Mouse (Mus musculus): ENCODE data around the gene Ms4a4c. TPM values are rescaled to one million over a fixed set of nuclear protein-coding genes. Genes with fewer than 3 reads are reported as not detected.
"Not testable (repeated sequence)": the region's sequence is repeated elsewhere in the genome, so short reads cannot be mapped to it uniquely, and the experiment has no call there.

Gene Ms4a4c
- polyA plus RNA-seq, 1 experiment from 2014 or later: not detected

DNA sequence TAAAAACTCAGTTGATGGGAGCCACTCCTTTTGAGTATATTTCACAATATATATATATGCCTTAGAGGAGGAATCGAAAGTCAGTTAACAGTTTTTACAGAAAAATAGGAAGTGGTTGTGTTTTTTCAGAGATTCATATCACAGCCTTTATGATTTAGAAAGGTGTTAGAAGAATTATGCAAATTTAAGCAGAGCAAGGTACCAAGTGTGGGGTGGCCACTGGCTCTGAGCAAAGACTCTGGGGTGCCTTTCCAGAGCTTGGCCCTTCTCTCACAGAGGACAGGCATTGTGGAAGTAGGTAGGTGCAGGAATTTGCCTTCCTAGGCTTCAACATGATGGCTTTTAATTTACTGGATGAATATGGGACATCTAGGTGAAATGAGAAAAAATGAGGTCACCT, 7.1 kb downstream of the Ms4a4c start:
- 80% methylated on average over 1 of the region's 1 CpGs for WGBS
- Histone ChIP-seq H3K27ac (no peak overlapping the region), H3K36me3 (no peaks in the 10 kb centered on the region), H3K4me1 (no peaks in the 10 kb centered on the region), H3K9me3 (no peaks in the 10 kb centered on the region), H3K4me3 (no peak overlapping the region), H3K27me3 (ENCODE audit: insufficient read depth, poor library complexity, severe bottlenecking) (no peaks in the 10 kb centered on the region)
- DNase-seq (ENCODE audit: low spot score): no peak

DNA sequence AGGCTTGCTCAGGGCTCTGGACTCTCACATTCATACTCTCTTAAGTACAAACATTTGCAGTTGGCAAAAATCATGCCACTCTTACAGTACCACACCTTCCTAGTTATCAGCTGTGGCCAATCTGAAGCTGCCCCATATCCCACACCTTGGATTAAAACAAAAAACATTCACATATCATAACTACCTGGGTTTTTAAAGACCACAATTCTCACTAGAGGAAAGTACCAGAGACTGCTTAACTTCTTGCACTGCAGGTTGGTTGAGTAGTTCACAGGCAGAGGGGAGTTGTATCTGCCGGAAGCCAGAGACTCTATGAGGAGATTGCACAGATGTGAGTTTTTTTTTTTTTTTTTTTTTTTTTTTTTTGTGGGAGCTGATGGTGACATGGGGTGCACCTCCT, 9.5 kb downstream of the Ms4a4c start:
- Histone ChIP-seq H3K4me1 (no peaks in the 10 kb centered on the region), H3K36me3 (no peaks in the 10 kb centered on the region), H3K27me3 (ENCODE audit: insufficient read depth, poor library complexity, severe bottlenecking) (no peaks in the 10 kb centered on the region), H3K9me3 (no peaks in the 10 kb centered on the region), H3K27ac (no peak overlapping the region), H3K4me3 (no peak overlapping the region)
- no peak for DNase-seq (ENCODE audit: low spot score)
- 81% methylated on average over 1 of the region's 1 CpGs for WGBS

DNA sequence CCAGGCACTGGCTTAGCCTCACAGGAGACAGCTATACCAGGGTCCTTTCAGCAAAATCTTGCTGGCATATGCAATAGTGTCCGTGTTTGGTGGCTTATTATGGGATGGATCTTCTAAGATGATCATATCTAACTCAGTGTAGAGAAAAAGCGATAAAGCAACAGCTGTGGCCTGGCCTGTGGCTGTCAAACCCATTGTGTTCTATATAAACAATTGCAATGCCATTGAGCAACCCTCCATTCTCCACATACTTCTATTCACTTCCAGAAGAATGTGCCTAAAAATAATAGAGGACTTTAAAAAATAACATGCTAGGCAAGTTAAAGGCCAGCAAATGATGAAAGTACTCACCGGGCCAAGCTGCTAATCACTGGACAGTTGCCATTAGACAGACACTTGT, 11.0 kb downstream of the Ms4a4c start:
- no peak overlapping the region for H3K27ac ChIP-seq
- DNase-seq (ENCODE audit: low spot score): no peak
- WGBS: 71% methylated on average over 3 of the region's 3 CpGs
- no peaks in the 10 kb centered on the region for H3K36me3 ChIP-seq
- no peaks in the 10 kb centered on the region for H3K4me1 ChIP-seq
- H3K9me3 ChIP-seq: no peaks in the 10 kb centered on the region
- no peak overlapping the region for H3K4me3 ChIP-seq
- H3K27me3 ChIP-seq (ENCODE audit: insufficient read depth, poor library complexity, severe bottlenecking): no peaks in the 10 kb centered on the region

DNA sequence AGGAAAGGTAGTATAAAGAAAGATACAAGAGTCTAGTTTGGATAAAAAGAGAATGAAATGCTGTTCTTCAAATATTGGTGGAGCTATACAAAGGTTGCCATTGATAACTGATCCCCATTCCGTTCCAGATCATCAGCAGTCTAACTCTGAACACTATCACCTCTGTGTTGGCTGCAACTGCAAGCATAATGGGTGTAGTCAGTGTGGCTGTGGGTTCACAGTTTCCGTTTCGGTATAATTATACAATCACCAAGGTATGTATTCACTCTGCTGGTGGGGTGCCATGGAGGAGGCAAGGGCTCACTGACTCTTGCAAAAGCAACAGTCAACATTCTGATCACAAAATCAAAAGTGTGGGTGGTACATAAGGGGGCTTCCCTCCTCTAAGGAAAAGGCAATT, 14.3 kb downstream of the Ms4a4c start:
- not testable (repeated sequence) for H3K9me3 ChIP-seq; H3K27me3 ChIP-seq (ENCODE audit: insufficient read depth, poor library complexity, severe bottlenecking); H3K4me1 ChIP-seq; DNase-seq (ENCODE audit: low spot score); H3K36me3 ChIP-seq; H3K4me3 ChIP-seq; H3K27ac ChIP-seq
- WGBS: 71% methylated on average over 3 of the region's 3 CpGs

DNA sequence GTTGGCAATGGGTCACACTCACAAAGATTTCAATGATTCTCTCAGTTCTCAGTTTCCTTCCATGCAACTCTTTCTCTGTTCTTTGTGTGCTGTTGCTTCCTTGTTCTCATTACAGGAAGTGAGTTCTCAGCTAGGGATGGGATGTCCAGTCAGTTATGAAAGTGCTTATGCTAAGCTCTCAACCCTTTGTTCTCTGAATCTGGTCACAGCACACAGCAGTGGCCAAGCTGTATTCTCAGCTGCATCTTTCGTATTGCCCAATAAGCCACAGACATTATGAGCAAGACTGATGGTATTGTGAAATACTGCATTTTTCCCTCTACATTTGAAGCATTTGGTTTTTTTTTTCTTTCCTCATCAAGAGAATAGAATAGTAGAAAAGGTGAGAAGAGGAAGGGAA, 26.6 kb downstream of the Ms4a4c start:
- not testable (repeated sequence) for DNase-seq (ENCODE audit: low spot score); H3K9me3 ChIP-seq; H3K4me3 ChIP-seq; H3K27ac ChIP-seq; H3K27me3 ChIP-seq (ENCODE audit: insufficient read depth, poor library complexity, severe bottlenecking); H3K36me3 ChIP-seq; H3K4me1 ChIP-seq
- 83% methylated on average over 1 of the region's 1 CpGs for WGBS

DNA sequence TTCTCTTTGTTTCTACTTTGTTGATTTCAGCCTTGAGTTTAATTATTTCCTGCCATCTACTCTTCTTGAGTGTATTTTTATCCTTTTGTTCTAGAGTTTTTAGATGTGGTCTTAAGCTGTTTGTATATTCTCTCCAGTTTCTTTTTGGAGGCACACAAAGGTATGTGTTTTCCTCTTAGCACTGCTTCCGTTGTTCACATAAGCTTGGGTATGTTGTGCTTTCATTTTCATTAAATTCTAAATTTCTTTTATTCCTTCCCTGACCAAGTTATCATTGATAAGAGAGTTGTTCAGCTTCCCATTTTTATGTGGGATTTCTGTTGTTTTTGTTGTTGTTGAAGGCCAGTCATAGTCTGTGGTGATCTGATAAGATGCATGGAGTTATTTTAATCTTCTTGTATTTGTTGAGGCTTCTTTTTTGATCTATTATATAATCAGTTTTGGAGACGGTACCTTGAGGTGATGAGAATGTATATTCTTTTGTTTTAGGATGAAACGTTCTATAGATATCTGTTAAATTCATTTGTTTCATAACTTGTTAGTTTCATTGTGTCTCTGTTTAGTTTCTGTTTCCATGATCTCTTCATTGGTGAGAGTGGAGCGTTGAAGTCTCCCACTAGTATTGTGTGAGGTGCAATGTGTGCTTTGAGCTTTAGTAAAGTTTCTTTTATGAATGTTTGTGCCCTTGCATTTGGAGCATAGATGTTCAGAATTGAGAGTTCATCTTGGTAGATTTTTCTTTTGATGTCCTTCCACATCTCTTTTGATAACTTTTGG, 30.7 kb downstream of the Ms4a4c start:
- H3K9me3 ChIP-seq: no peaks in the 10 kb centered on the region
- 81% methylated on average over 4 of the region's 4 CpGs for WGBS

DNA sequence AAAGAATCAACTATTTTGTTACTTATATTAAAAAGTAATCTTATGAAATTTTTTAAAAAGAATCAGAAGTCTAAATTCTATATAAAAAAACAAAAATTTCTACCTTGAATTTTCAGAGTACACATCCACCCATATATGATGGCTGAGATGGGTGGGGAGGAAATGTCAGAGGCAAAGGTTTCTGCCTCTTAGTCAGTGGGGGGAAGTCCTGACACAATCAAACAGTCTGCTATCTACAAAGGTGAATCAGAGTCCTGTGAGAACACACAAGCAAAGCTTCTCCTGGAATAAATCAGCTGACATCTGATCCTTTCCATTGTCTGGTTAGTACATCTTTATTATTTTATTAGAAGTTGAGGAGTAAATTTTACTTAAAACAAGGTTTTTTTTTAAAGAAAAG, 38.8 kb downstream of the Ms4a4c start, which contains the start of gene Ms4a4b:
TSS of gene Ms4a4b (plus strand) at position 216 of the 400 bp plus-strand sequence.
- H3K9me3 ChIP-seq: no peaks in the 10 kb centered on the region
- H3K27ac ChIP-seq: no peak within 1 kb of the TSS
- H3K27me3 ChIP-seq (ENCODE audit: insufficient read depth, poor library complexity, severe bottlenecking): no peaks in the 10 kb centered on the region
- H3K36me3 ChIP-seq: no peaks in the 10 kb centered on the region
- no peak within 1 kb of the TSS for H3K4me3 ChIP-seq
- DNase-seq (ENCODE audit: low spot score): no peak
- no peaks in the 10 kb centered on the region for H3K4me1 ChIP-seq

More for the DNA sequence above, 30.7 kb downstream of the Ms4a4c start:
- Histone ChIP-seq H3K4me3 (no peak overlapping the region), H3K4me1 (no peaks in the 10 kb centered on the region), H3K36me3 (no peaks in the 10 kb centered on the region), H3K27me3 (ENCODE audit: insufficient read depth, poor library complexity, severe bottlenecking) (no peaks in the 10 kb centered on the region), H3K27ac (no peak overlapping the region)
- DNase-seq (ENCODE audit: low spot score): no peak

DNA sequence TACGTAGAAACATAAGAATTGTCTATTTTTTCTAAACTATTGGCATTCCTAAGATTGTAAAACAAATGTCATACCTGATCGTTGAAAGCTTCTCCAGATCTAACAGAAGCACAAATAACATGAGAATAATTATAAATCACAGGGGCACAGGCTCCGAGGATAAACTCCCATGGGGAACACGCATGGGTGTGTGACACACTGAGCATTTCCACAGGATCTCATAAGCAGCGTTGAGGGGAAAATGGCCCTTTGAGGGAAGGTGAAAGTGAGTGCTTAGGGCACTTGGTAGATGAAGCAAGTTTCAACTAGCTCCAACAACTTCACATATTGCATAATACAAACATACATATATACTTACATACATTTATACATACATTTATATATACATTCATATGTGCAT, 39.4 kb downstream of the Ms4a4c start:
- DNase-seq (ENCODE audit: low spot score): no peak
- no peaks in the 10 kb centered on the region for H3K4me1 ChIP-seq
- H3K4me3 ChIP-seq: no peak overlapping the region
- WGBS: 88% methylated on average over 5 of the region's 5 CpGs
- no peak overlapping the region for H3K27ac ChIP-seq
- H3K9me3 ChIP-seq: no peaks in the 10 kb centered on the region
- H3K27me3 ChIP-seq (ENCODE audit: insufficient read depth, poor library complexity, severe bottlenecking): no peaks in the 10 kb centered on the region
- no peaks in the 10 kb centered on the region for H3K36me3 ChIP-seq

DNA sequence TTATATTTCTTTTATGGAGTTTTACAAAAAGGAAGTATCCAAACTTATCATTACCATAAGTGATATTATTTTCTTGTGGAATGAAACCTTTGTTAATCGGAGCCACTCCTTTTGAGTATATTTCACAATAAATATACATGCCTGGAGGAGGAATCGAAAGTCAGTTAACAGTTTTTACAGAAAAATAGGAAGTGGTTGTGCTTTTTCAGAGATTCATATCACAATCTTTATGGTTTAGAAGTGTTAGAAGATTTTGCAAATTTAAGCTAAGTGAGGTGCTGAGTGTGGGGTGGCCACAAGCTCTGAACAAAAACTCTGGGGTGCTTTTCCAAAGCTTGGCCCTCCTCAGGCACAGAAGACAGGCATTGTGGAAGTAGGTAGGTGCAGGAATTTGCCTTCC, 42.7 kb downstream of the Ms4a4c start:
- Histone ChIP-seq H3K27me3 (ENCODE audit: insufficient read depth, poor library complexity, severe bottlenecking) (no peaks in the 10 kb centered on the region), H3K4me1 (no peaks in the 10 kb centered on the region), H3K4me3 (no peak overlapping the region), H3K27ac (no peak overlapping the region), H3K36me3 (no peaks in the 10 kb centered on the region), H3K9me3 (no peaks in the 10 kb centered on the region)
- no peak for DNase-seq (ENCODE audit: low spot score)
- WGBS: 82% methylated on average over 2 of the region's 2 CpGs

DNA sequence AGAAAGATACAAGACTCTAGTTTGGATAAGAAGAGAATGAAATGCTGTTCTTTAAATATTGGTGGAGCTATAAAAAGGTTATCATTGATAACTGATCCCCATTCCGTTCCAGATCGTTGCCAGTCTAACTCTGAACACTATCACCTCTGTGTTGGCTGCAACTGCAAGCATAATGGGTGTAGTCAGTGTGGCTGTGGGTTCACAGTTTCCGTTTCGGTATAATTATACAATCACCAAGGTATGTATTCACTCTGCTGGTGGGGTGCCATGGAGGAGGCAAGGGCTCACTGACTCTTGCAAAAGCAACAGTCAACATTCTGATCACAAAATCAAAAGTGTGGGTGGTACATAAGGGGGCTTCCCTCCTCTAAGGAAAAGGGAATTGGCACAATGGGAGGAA, 54.5 kb downstream of the Ms4a4c start:
- not testable (repeated sequence) for H3K27me3 ChIP-seq (ENCODE audit: insufficient read depth, poor library complexity, severe bottlenecking); H3K36me3 ChIP-seq; H3K27ac ChIP-seq; H3K9me3 ChIP-seq; H3K4me1 ChIP-seq; H3K4me3 ChIP-seq; DNase-seq (ENCODE audit: low spot score)
- 84% methylated on average over 4 of the region's 4 CpGs for WGBS

DNA sequence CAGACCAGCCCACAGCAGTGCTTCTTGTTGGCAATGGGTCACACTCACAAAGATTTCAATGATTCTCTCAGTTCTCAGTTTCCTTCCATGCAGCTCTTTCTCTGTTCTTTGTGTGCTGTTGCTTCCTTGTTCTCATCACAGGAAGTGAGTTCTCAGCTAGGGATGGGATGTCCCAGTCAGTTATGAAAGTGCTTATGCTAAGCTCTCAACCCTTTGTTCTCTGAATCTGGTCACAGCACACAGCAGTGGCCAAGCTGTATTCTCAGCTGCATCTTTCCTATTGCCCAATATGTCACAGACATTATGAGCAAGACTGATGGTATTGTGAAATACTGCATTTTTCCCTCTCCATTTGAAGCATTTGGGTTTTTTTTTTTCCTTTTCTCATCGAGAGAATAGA, 60.2 kb downstream of the Ms4a4c start:
- 35% methylated on average over 1 of the region's 1 CpGs for WGBS
- H3K4me3 ChIP-seq; H3K27me3 ChIP-seq (ENCODE audit: insufficient read depth, poor library complexity, severe bottlenecking); H3K36me3 ChIP-seq; H3K4me1 ChIP-seq; H3K9me3 ChIP-seq; DNase-seq (ENCODE audit: low spot score); H3K27ac ChIP-seq: not testable (repeated sequence)

DNA sequence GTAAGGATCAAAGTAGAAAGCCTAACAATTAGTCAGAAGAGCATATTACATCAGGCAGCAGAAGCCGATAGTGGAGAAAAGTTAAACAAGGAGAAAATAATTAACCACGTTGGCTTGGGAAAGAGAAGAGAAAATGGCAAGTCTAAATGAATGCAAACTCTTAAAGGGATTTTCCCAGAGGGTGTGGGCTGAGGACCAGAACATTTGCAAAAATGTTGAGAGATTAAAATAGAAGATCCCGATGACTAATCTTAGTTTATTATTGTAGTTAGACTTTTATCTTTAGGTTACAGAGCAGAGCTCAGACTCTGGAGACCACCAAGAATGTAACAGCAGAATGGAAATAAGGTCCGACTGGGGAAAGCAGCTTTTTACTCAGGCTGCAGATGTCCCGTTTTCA, 61.9 kb downstream of the Ms4a4c start:
- Histone ChIP-seq H3K27me3 (ENCODE audit: insufficient read depth, poor library complexity, severe bottlenecking) (no peaks in the 10 kb centered on the region), H3K36me3 (no peaks in the 10 kb centered on the region), H3K4me3 (no peak overlapping the region), H3K4me1 (no peaks in the 10 kb centered on the region), H3K9me3 (no peaks in the 10 kb centered on the region), H3K27ac (no peak overlapping the region)
- DNase-seq (ENCODE audit: low spot score): no peak
- WGBS: 71% methylated on average over 5 of the region's 5 CpGs

DNA sequence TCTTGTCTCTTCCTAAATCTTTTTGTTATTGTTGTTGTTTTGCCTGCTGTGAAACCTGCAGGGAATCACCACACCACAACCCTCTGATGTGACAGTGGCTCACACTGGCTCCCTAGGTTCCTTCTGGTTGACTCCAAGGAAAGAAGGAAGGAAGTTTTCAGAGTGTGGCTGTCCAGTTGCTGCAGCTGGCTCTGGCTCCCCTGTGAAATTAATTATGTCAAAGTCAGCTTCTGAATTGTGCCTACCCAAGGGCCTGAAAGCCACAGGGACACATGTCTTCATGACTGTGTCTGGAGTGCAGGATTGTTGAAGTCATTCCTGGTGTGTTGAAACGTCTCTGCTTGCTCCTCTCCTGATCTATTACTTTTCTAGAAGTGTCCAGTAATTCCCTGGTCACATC, 63.8 kb downstream of the Ms4a4c start:
- DNase-seq (ENCODE audit: low spot score); H3K9me3 ChIP-seq; H3K4me3 ChIP-seq; H3K27ac ChIP-seq; H3K27me3 ChIP-seq (ENCODE audit: insufficient read depth, poor library complexity, severe bottlenecking); H3K4me1 ChIP-seq; H3K36me3 ChIP-seq: not testable (repeated sequence)
- WGBS: 58% methylated on average over 1 of the region's 1 CpGs

DNA sequence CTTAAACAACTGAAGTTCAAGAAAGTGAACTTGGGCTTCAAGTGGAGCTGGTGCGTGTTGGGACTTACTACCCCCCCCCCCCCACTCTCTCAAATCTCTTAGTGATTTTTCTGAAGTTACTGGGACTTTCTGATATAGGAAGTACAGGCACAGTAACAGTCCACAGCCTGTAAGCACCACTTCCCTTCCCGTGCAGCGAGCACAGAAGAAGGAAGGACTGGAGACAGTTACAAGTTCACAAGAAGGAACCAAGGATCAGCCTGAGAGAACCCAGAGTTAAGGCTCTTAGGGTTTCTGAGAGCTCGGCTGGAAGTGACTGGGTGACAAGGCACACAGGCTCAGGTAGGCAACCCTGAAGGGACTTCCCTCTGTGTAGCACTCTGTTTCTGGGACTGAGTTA, 64.6 kb downstream of the Ms4a4c start, which contains the start of gene Ms4a6c:
TSS of gene Ms4a6c (plus strand) at position 152 of the 400 bp plus-strand sequence.
- WGBS: 75% methylated on average over 4 of the region's 4 CpGs
- not testable (repeated sequence) for H3K4me1 ChIP-seq, H3K36me3 ChIP-seq

More for the DNA sequence above, 64.6 kb downstream of the Ms4a4c start, which contains the start of gene Ms4a6c:
- H3K9me3 ChIP-seq; H3K4me3 ChIP-seq; DNase-seq (ENCODE audit: low spot score); H3K27ac ChIP-seq; H3K27me3 ChIP-seq (ENCODE audit: insufficient read depth, poor library complexity, severe bottlenecking): not testable (repeated sequence)

Data from heart, embryonic 10.5 days (tissue).